Mouse (Mus musculus): ENCODE data around the gene Pdpk1. TPM values are rescaled to one million over a fixed set of nuclear protein-coding genes. Genes with fewer than 3 reads are reported as not detected.

Pdpk1 gene
- polyA plus RNA-seq, 1 experiment from 2014 or later, result 19.3 TPM

DNA sequence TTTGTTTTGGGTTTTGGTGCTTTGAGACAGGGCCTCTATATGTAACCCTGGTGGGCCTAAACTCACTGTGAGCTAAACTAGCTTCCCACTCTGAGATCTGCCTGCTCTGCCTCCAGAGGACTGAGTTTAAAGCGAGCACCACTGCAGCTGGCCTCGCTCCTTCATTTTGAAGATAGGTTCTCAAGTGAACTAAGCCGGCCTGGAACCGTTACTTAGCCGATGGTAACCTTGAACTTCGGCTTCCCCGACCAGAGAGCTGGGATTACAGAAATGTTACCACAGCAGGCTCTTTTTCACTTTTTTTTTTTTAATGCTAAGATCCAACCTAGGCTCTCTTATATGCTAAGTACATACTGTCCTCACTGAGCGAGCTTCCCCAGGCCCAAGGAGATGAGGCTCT, 42.5 kb upstream of the Pdpk1 start:
- DNase-seq, result no peak
- Histone ChIP-seq H3K27ac (ENCODE audit: low read depth) (peak overlapping the region; percentile 53), H3K4me1 (ENCODE audit: insufficient read depth) (peaks cover 53% of the 10 kb centered on the region), H3K27me3 (ENCODE audit: insufficient read depth, low read length) (no peaks in the 10 kb centered on the region), H3K9ac (replicated peaks) (no peak overlapping the region), H3K4me2 (ENCODE audit: low read depth, low read length) (0 out of 2 replicates have a peak overlapping the region, but pooled peaks have one; percentile 0), H3K36me3 (replicated peaks; ENCODE audit: insufficient read depth, low read length) (peaks cover 24% of the 10 kb centered on the region), H3K9me3 (ENCODE audit: low read length) (no peaks in the 10 kb centered on the region), H3K4me3 (ENCODE audit: low read depth, low read length) (no peak overlapping the region)
- 78% methylated on average over 8 of the region's 8 CpGs for WGBS (ENCODE audit: insufficient replicate concordance)
- no peak for TF ChIP-seq EP300 (IDR thresholded peaks at IDR 0.05; ENCODE audit: low read depth)
- TF ChIP-seq CTCF (IDR thresholded peaks at IDR 0.05; ENCODE audit: low read depth), result no peak
- no peak for ATAC-seq

DNA sequence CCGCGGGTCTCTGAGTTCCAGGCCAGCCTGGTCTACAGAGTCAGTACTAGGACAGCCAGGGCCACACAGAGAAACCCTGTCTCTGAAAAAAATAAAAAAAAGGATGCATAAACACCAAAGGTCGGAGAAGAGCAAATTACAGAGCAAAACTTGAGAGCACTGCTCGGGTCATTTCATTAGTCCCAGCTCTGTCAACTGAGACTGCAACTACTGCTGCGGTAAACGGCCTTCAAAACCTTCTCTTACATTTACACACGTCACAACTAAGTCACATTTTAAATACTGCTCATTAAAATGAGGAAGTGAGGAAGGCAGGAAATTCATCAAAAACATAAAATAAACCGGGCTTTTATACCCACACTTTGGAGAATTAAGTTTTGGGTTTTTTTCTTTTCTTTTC, 42.1 kb upstream of the Pdpk1 start:
- Histone ChIP-seq H3K27me3 (ENCODE audit: insufficient read depth, low read length) (no peaks in the 10 kb centered on the region), H3K4me1 (ENCODE audit: insufficient read depth) (peaks cover 49% of the 10 kb centered on the region), H3K4me3 (ENCODE audit: low read depth, low read length) (no peak overlapping the region), H3K4me2 (ENCODE audit: low read depth, low read length) (no peak overlapping the region), H3K9ac (replicated peaks) (no peak overlapping the region), H3K9me3 (ENCODE audit: low read length) (no peaks in the 10 kb centered on the region), H3K27ac (ENCODE audit: low read depth) (peak overlapping the region; percentile 53), H3K36me3 (replicated peaks; ENCODE audit: insufficient read depth, low read length) (peaks cover 25% of the 10 kb centered on the region)
- DNase-seq, result no peak
- WGBS (ENCODE audit: insufficient replicate concordance), result 45% methylated on average over 8 of the region's 8 CpGs
- TF ChIP-seq EP300 (IDR thresholded peaks at IDR 0.05; ENCODE audit: low read depth) (no peak), CTCF (IDR thresholded peaks at IDR 0.05; ENCODE audit: low read depth) (no peak)
- no peak for ATAC-seq

DNA sequence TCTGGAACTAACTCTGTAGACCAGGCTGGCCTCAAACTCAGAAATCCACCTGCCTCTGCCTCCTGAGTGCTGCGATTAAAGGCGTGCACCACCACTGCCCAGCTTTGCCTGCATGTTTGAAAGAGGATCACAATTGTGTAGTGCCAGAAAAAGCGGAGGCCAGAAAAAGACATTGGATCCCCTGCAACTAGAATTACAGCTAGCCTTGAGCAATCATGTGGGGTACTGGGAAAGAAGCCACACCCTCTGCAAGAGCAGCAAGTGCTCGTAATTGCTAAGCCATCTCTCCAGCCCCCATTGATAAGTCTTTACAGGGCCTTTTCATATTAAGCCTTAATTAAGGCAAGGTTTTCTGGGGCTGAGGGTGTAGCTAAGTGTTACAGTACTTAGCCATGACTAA, 40.8 kb upstream of the Pdpk1 start:
- WGBS (ENCODE audit: insufficient replicate concordance), result 72% methylated on average over 4 of the region's 4 CpGs
- H3K4me3 ChIP-seq (ENCODE audit: low read depth, low read length), result no peak overlapping the region
- no peak overlapping the region for H3K4me2 ChIP-seq (ENCODE audit: low read depth, low read length)
- H3K4me1 ChIP-seq (ENCODE audit: insufficient read depth), result peaks cover 35% of the 10 kb centered on the region
- H3K36me3 ChIP-seq (replicated peaks; ENCODE audit: insufficient read depth, low read length), result peaks cover 20% of the 10 kb centered on the region
- H3K27ac ChIP-seq (ENCODE audit: low read depth), result peak overlapping the region; percentile 44; the same call in 1 of the 2 replicates
- H3K9ac ChIP-seq (replicated peaks), result no peak overlapping the region
- ATAC-seq (no peak), DNase-seq (no peak)
- TF ChIP-seq CTCF (IDR thresholded peaks at IDR 0.05; ENCODE audit: low read depth) (no peak), EP300 (IDR thresholded peaks at IDR 0.05; ENCODE audit: low read depth) (no peak)
- no peaks in the 10 kb centered on the region for H3K27me3 ChIP-seq (ENCODE audit: insufficient read depth, low read length)
- H3K9me3 ChIP-seq (ENCODE audit: low read length), result no peaks in the 10 kb centered on the region

DNA sequence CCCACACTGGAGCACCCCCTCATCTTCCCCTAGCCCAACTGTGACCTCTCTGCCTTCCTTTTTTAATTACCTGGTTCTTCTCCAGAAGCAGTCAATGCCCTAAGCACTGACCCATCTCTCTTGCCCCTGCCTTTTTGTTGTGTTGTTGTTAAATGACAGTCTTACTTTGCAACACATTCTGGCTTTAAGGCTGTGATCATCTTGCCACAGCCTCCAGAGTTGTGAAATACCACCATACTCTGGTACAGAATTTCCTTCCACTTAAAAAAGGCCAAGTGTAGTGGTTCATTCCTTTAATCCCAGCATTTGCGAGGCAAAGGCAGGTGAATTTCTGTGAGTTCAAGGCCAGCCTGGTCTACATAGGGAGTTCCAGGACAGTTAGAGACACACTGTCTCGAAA, 40.2 kb upstream of the Pdpk1 start:
- TF ChIP-seq EP300 (IDR thresholded peaks at IDR 0.05; ENCODE audit: low read depth) (no peak), CTCF (IDR thresholded peaks at IDR 0.05; ENCODE audit: low read depth) (no peak)
- H3K4me1 ChIP-seq (ENCODE audit: insufficient read depth), result peaks cover 35% of the 10 kb centered on the region
- WGBS (ENCODE audit: insufficient replicate concordance), result 74% methylated on average over 2 of the region's 2 CpGs
- H3K36me3 ChIP-seq (replicated peaks; ENCODE audit: insufficient read depth, low read length), result peaks cover 22% of the 10 kb centered on the region
- no peak overlapping the region for H3K9ac ChIP-seq (replicated peaks)
- H3K27me3 ChIP-seq (ENCODE audit: insufficient read depth, low read length), result no peaks in the 10 kb centered on the region
- DNase-seq, result no peak
- H3K27ac ChIP-seq (ENCODE audit: low read depth), result 0 out of 2 replicates have a peak overlapping the region, but pooled peaks have one; percentile 44
- H3K4me3 ChIP-seq (ENCODE audit: low read depth, low read length), result no peak overlapping the region
- no peak overlapping the region for H3K4me2 ChIP-seq (ENCODE audit: low read depth, low read length)
- ATAC-seq, result no peak
- H3K9me3 ChIP-seq (ENCODE audit: low read length), result no peaks in the 10 kb centered on the region

DNA sequence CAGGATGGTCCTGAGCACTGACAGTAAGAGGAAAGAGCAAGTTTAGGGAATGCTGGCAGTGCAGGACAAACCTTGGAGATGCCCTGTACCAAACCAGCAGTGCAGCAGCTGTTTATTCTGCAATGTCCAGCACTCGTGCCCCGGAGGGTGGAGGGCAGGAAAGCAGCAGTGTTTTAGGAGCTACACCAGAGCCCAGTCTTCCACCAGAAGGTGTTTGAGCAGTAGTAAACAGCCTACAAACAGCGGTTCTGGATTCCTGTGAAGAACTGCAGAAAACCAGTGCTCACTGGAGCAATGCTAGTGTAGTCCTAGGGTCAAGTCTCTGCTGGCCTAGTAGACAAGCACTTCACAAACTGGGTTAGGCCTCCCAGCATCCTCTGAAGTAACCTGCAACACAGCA, 23.5 kb upstream of the Pdpk1 start:
- no peak overlapping the region for H3K9ac ChIP-seq (replicated peaks)
- H3K27me3 ChIP-seq (ENCODE audit: insufficient read depth, low read length), result no peaks in the 10 kb centered on the region
- WGBS (ENCODE audit: insufficient replicate concordance), result 76% methylated on average over 3 of the region's 3 CpGs
- no peak for TF ChIP-seq EP300 (IDR thresholded peaks at IDR 0.05; ENCODE audit: low read depth)
- H3K27ac ChIP-seq (ENCODE audit: low read depth), result no peak overlapping the region
- peaks cover 11% of the 10 kb centered on the region for H3K4me1 ChIP-seq (ENCODE audit: insufficient read depth)
- no peak overlapping the region for H3K4me2 ChIP-seq (ENCODE audit: low read depth, low read length)
- no peaks in the 10 kb centered on the region for H3K9me3 ChIP-seq (ENCODE audit: low read length)
- DNase-seq (no peak), ATAC-seq (no peak)
- no peak overlapping the region for H3K4me3 ChIP-seq (ENCODE audit: low read depth, low read length)
- H3K36me3 ChIP-seq (replicated peaks; ENCODE audit: insufficient read depth, low read length), result 0 out of 2 replicates have a peak, but pooled peaks cover 2% of the 10 kb centered on the region

DNA sequence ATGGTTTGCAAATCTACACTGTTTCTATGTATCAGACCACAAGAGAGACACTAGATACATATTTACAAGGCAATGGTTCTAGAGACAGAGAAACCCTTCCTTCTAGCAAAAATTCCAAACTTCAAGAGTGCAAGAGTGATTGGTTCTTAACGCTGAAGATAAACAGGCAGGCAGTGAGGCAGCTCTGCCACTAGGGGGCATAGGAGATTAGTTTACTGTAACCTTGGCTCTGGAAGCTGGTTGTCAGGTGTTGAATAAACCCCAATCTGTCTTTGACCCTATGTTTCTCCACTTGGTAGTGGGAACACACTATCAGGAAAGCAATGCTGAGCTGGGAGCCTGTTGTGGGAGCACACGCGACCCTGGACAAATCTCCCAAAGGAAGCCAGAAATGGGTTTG, 22.7 kb upstream of the Pdpk1 start:
- Histone ChIP-seq H3K9me3 (ENCODE audit: low read length) (no peaks in the 10 kb centered on the region), H3K36me3 (replicated peaks; ENCODE audit: insufficient read depth, low read length) (0 out of 2 replicates have a peak, but pooled peaks cover 2% of the 10 kb centered on the region), H3K4me1 (ENCODE audit: insufficient read depth) (peaks cover 11% of the 10 kb centered on the region), H3K4me3 (ENCODE audit: low read depth, low read length) (no peak overlapping the region), H3K27me3 (ENCODE audit: insufficient read depth, low read length) (no peaks in the 10 kb centered on the region), H3K4me2 (ENCODE audit: low read depth, low read length) (no peak overlapping the region), H3K27ac (ENCODE audit: low read depth) (no peak overlapping the region), H3K9ac (replicated peaks) (no peak overlapping the region)
- TF ChIP-seq EP300 (IDR thresholded peaks at IDR 0.05; ENCODE audit: low read depth) (no peak), CTCF (IDR thresholded peaks at IDR 0.05; ENCODE audit: low read depth) (peak; percentile 96)
- ATAC-seq (no peak), DNase-seq (peak; percentile 73)
- WGBS (ENCODE audit: insufficient replicate concordance), result 5% methylated on average over 3 of the region's 3 CpGs

DNA sequence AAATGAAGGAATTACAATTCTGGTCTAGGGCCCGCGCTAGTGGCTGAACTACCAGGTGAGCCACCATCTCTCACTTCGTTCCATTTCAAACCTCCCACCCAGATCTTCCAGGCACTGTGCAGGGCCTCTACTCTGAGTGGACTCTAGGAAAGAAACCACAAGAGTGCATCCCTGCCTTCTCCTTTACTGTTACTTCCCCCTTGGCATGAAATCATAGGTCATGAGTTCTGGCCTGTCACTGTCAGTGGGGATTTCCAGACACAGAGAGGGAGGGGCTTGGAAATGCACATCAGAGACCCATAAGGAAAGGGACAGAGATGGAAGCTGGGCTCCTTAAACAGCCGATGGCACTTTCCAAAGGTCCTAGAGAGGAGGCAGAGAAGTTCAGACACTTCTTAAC, 21.0 kb upstream of the Pdpk1 start:
- no peak overlapping the region for H3K4me3 ChIP-seq (ENCODE audit: low read depth, low read length)
- peaks cover 10% of the 10 kb centered on the region for H3K36me3 ChIP-seq (replicated peaks; ENCODE audit: insufficient read depth, low read length)
- no peak overlapping the region for H3K4me2 ChIP-seq (ENCODE audit: low read depth, low read length)
- 77% methylated on average over 4 of the region's 4 CpGs for WGBS (ENCODE audit: insufficient replicate concordance)
- no peaks in the 10 kb centered on the region for H3K9me3 ChIP-seq (ENCODE audit: low read length)
- H3K9ac ChIP-seq (replicated peaks), result no peak overlapping the region
- H3K27me3 ChIP-seq (ENCODE audit: insufficient read depth, low read length), result no peaks in the 10 kb centered on the region
- ATAC-seq (no peak), DNase-seq (no peak)
- H3K4me1 ChIP-seq (ENCODE audit: insufficient read depth), result peaks cover 23% of the 10 kb centered on the region
- TF ChIP-seq CTCF (IDR thresholded peaks at IDR 0.05; ENCODE audit: low read depth), result no peak
- TF ChIP-seq EP300 (IDR thresholded peaks at IDR 0.05; ENCODE audit: low read depth), result no peak
- peak overlapping the region; percentile 96; the same call in 1 of the 2 replicates for H3K27ac ChIP-seq (ENCODE audit: low read depth)

Measured in liver, postnatal 0 days (tissue).